Mouse (Mus musculus) ZHBTc4 (cell line): ENCODE results near the gene Dlgap4.
A peak's percentile ranks its signal among the peaks of the same experiment; 100 is the strongest.

Experiments
- DNase-seq: peaks from one replicate; pipeline ENCODE4 v3.0.0-alpha.2; 2011; ENCODE audit warnings: low read depth, low spot score

The Dlgap4 gene

GRCm38 (mm10) chr2:156616513-156616912 is 3.0 kb downstream of the Dlgap4 start:
- DNase-seq = peak; percentile 14

GRCm38 (mm10) chr2:156617536-156617935 is 4.0 kb downstream of the Dlgap4 start:
- no peak for DNase-seq

GRCm38 (mm10) chr2:156620874-156621273 is 7.4 kb downstream of the Dlgap4 start:
- no peak for DNase-seq

GRCm38 (mm10) chr2:156621449-156621848 is 7.9 kb downstream of the Dlgap4 start:
- DNase-seq = no peak

GRCm38 (mm10) chr2:156622192-156622591 is 8.7 kb downstream of the Dlgap4 start:
- no peak for DNase-seq

- DNase-seq = no peak
Measured at GRCm38 (mm10) chr2:156623246-156623645, 9.7 kb downstream of the Dlgap4 start.

GRCm38 (mm10) chr2:156625307-156625706 is 11.8 kb downstream of the Dlgap4 start:
- DNase-seq = no peak

GRCm38 (mm10) chr2:156626119-156626518 is 12.6 kb downstream of the Dlgap4 start:
- no peak for DNase-seq

- no peak for DNase-seq
Measured at GRCm38 (mm10) chr2:156626544-156626943, 13.0 kb downstream of the Dlgap4 start.

- DNase-seq = peak; percentile 26
Measured at GRCm38 (mm10) chr2:156627917-156628316, 14.4 kb downstream of the Dlgap4 start.

- peak; percentile 64 for DNase-seq
Measured at GRCm38 (mm10) chr2:156630288-156630687, 16.8 kb downstream of the Dlgap4 start.

GRCm38 (mm10) chr2:156632721-156633120 is 19.2 kb downstream of the Dlgap4 start:
- DNase-seq = no peak

- DNase-seq = no peak
Measured at GRCm38 (mm10) chr2:156635091-156635490, 21.6 kb downstream of the Dlgap4 start.

- peak; percentile 72 for DNase-seq
Measured at GRCm38 (mm10) chr2:156641141-156641540, 27.6 kb downstream of the Dlgap4 start.

- peak; percentile 71 for DNase-seq
Measured at GRCm38 (mm10) chr2:156642931-156643330, 29.4 kb downstream of the Dlgap4 start.

GRCm38 (mm10) chr2:156643406-156643805 is 29.9 kb downstream of the Dlgap4 start:
- DNase-seq = peak; percentile 64

- DNase-seq = no peak
Measured at GRCm38 (mm10) chr2:156645145-156645544, 31.6 kb downstream of the Dlgap4 start.

GRCm38 (mm10) chr2:156646877-156647276 is 33.4 kb downstream of the Dlgap4 start:
- no peak for DNase-seq

GRCm38 (mm10) chr2:156648042-156648441 is 34.5 kb downstream of the Dlgap4 start:
- no peak for DNase-seq

- DNase-seq = no peak
Measured at GRCm38 (mm10) chr2:156649450-156649849, 35.9 kb downstream of the Dlgap4 start.

- no peak for DNase-seq
Measured at GRCm38 (mm10) chr2:156651019-156651418, 37.5 kb downstream of the Dlgap4 start.

- DNase-seq = peak; percentile 77
Measured at GRCm38 (mm10) chr2:156652841-156653240, 39.3 kb downstream of the Dlgap4 start.

GRCm38 (mm10) chr2:156654148-156654547 is 40.6 kb downstream of the Dlgap4 start:
- DNase-seq = no peak

GRCm38 (mm10) chr2:156655626-156656025 is 42.1 kb downstream of the Dlgap4 start:
- peak; percentile 34 for DNase-seq
